Mouse (Mus musculus): ENCODE data around the gene 1700025G04Rik.

- no peak for TF ChIP-seq CTCF (IDR thresholded peaks at IDR 0.05; ENCODE audit: low read depth, low read length)
- TF ChIP-seq POLR2A (IDR thresholded peaks at IDR 0.05; ENCODE audit: extremely low read depth, insufficient read depth, low read length) = no peak
Observed at GRCm38 (mm10) chr1:151944457-151945223, 145.3 kb downstream of the 1700025G04Rik start.

Measured in liver, adult 2 months (tissue).